Mouse (Mus musculus): ENCODE results near the gene Serf1. TPM values are rescaled to one million over a fixed set of nuclear protein-coding genes. Genes with fewer than 3 reads are reported as not detected.
A peak's percentile ranks its signal among the peaks of the same experiment; 100 is the strongest.
"Not testable (repeated sequence)": the region's sequence is repeated elsewhere in the genome, so short reads cannot be mapped to it uniquely, and the experiment has no call there.

Gene Serf1
- polyA plus RNA-seq (2012; rRNA removed) = 38.2 and 40.1 TPM in 2 replicates

DNA sequence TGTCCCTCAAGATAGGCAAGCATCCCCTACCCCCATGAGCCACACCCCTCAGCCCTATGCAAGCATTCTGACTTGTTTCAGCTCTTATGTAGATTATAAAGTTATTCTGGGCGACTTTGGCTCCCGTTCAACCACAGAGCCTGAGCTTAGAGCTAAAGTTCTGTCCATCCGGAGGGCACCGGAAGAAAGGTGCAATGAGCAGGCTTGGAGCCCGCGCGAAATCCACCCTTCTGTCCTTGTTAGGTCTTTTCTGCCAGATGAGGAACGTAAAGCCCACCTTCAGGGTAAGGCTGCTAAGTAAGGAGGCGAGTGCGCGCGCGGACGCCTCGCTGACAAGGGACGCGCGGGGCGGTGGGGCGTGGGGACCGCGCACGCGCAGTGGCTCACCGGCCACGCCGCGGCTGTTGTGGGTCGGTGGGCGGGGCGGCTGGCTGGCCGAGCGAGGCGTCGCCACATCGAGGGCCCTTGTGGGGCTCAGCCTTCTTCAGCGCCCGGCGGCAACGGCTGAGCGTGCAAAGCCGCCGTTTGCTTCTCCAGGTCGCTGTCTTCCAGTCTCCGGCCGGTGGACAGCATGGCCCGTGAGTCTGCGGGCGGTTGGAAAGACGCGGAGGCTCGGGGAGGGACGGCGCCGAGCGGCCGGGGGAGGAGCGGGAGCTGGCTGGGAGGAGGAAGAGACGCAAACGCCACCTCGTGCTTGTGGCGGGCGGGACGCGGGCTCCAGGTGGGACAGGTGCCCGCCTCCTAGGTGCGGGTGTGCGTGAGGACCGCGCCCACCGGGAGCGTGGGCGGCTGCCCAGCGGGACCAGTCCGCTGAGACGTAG, at the start of gene Serf1:
Gene Serf1 (plus strand): TSS at position 361 of the 821 bp plus-strand sequence.
- DNase-seq (ENCODE audit: extremely low spot score in 1 of 2, low spot score in 1 of 2) = peak; percentile 37 to 80

DNA sequence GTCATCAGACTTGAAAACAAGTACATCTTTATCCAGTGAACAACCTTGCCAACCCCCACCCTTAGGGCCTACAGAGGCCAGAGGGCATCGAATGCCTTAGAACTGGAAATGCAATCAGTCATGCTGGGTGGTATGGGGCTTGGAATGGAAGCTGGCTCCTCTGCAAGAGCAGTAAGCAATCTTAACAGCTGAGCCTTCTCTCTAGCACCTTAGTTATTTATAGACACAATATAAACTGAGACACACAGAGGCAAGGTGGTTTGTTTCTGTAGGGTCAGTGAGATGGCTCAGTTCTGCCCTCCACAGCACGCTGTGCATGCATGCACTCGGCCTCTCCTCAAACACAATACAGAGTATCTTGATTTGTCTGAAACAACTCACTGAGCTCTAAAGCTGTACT, 43.9 kb upstream of the Serf1 start:
- no peak for DNase-seq (ENCODE audit: extremely low spot score in 1 of 2, low spot score in 1 of 2)

DNA sequence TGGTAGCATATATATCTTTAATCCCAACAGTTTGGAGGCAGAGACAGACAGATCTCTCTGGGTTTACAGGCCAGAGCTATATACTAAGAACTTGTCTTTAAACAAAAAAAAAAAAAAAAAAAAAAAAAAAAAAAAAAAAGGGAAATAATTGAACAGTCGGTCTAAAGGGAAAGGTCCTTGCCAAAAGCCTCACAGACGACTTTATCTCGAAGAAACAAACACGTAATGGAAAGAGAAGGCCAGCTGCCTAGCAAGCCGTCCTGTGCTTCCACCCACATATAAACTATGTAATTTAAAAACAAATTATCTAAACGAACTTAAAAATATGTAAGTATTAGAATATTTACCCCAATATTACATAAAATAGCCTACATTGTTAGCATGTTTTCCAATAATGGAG, 40.0 kb upstream of the Serf1 start:
- no peak for DNase-seq (ENCODE audit: extremely low spot score in 1 of 2, low spot score in 1 of 2)

DNA sequence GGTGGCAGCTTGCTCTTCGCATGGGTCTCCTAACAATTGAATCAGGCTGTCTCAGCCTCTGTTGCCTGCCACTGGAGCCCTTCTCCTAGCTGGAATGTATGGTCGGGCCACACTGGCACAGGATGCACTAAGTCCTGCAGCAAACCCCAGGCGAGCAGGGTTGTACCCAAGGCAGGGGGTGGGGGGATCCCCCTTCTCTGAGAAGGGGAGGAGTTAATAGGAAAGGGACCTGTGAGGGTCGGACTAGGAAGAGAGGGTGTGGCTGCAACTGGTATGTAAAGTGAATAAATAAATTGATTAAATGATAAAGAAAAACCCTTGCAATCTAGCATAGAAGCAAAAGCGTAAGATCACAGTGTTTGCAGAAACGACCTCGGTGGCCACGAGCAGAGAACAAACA, 36.3 kb upstream of the Serf1 start:
- no peak for DNase-seq (ENCODE audit: extremely low spot score in 1 of 2, low spot score in 1 of 2)

DNA sequence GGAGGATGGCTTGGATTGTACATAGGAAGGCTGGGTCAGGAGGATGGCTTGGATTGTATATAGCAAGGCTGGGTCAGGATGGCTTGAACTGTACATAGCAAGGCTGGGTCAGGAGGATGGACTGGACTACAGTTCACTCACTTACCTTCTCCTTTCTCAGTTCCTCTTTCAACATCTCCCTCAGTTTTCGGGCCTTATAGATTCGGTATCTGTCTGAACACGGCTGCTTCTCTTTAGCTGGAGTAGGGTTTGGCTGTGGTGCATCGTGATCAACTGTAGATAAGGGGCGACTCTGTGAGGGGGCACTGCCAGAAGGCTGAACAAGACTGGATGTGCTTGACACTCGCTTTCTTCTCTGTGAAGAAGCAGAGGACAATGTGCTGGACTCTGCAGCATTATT, 9.0 kb upstream of the Serf1 start:
- no peak for DNase-seq (ENCODE audit: extremely low spot score in 1 of 2, low spot score in 1 of 2)

DNA sequence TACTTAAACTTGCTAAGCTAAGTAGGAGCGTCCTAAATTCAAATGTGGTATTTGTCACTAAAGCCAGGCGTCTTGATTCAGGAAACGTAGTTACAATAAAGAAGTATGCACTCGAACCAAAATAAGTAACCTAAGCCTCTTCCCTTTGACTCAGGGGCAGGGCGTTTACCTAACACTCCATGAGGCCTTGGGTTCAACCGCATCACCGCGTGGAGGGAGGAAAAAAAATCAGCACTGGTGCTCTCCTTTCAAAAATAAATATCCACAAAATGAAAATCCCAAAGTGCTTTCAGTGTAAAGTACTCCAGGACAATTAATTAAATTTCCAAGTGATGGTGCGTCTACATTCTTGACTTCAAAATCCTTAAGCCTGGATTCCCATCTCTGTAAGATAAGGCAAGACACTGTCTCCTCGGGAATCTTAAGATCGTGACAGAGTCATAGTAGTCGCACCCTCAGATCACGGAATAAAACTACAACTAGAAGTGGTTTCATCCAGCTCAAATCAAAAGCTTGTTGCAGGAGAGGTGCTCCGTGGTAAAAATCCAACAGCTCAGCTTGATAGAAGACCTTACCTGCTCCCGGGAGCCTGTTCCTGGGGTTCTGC, 4.7 kb upstream of the Serf1 start:
- no peak for DNase-seq (ENCODE audit: extremely low spot score in 1 of 2, low spot score in 1 of 2)

DNA sequence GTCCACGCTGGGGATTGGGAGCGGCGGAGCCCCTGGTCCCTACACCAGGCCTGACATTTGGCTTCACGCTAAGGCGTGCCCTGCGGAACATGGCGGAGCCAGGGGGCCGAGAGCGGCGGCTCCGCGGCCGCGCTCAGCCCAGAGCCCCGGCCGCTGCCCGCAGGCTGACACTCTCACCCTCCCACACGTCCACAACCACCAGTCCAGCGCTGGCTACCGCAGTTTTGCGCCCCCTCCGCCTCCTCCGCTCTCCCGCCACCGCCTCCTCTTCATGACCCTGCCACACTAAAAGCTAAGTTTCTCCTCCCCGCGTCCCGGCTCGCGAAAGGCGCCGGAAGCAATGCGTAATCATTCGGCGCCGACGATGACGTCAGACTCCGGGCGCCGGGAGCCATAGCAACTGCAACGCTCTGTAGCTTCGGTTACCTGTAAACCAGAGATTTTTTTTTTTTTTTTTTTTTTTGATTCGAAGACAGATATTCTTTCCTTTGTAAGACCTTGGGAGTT, 4.0 kb upstream of the Serf1 start, which contains the start of gene Bdp1:
Gene Bdp1 (minus strand): TSS at position 323 of the 507 bp plus-strand sequence.
- DNase-seq (ENCODE audit: extremely low spot score in 1 of 2, low spot score in 1 of 2) = peak; percentile 83 to 97

DNA sequence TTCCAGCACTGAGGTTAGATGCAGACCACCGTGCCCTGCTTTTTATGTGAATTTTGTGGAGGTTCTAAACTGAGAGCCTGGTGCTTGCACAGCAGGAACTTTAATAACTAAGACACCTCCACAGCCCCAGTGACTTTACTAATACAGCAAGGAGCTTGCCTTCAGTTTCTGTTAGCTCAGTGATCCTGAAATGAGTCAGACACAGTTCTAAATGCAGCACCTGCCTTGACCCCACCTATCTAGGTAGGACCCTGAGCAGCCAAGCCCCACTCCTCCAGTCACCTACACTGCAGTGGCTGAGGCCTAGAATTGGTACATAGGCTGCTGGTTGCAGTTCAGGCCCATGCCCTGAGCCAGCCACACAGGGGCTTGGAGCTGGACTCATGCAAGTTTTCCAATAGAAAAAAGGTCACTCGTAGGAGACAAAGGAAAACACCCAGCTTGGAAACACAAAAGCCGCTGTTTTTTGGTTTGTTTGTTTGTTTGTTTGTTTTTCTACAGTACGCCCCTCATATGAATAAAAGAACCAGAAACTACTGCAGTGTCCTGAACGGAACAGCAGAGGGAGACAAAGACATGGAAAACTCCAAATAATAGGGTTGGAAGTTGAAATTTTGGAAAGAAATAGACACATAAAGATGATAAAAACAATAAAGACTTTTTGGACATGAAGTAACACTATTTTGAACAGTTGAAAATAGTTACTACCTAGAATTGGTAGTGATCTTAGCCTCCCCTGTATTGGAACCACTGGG, 4.6 kb downstream of the Serf1 start:
- DNase-seq (ENCODE audit: extremely low spot score in 1 of 2, low spot score in 1 of 2) = peak in 1 of 2 experiments; percentile 55

DNA sequence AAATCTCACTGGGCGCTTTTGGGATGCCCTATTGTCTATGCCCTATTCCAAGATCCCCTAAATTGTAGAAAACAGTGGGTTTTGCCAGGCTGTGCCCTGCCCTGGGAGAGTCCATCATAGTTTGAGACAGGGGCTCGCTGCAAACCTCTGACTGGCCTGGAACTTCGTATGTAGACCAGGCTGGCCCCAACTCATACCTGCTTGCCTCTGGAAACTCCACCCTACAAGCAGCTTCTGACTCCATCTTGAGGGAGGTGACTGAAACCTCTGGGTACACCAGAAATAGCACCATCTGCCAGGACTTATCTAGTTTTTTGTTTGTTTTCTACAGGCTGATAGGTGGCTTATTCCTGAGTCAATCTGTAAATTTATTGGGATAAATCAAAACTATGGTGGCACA, 16.2 kb downstream of the Serf1 start:
- DNase-seq (ENCODE audit: extremely low spot score in 1 of 2, low spot score in 1 of 2) = no peak

DNA sequence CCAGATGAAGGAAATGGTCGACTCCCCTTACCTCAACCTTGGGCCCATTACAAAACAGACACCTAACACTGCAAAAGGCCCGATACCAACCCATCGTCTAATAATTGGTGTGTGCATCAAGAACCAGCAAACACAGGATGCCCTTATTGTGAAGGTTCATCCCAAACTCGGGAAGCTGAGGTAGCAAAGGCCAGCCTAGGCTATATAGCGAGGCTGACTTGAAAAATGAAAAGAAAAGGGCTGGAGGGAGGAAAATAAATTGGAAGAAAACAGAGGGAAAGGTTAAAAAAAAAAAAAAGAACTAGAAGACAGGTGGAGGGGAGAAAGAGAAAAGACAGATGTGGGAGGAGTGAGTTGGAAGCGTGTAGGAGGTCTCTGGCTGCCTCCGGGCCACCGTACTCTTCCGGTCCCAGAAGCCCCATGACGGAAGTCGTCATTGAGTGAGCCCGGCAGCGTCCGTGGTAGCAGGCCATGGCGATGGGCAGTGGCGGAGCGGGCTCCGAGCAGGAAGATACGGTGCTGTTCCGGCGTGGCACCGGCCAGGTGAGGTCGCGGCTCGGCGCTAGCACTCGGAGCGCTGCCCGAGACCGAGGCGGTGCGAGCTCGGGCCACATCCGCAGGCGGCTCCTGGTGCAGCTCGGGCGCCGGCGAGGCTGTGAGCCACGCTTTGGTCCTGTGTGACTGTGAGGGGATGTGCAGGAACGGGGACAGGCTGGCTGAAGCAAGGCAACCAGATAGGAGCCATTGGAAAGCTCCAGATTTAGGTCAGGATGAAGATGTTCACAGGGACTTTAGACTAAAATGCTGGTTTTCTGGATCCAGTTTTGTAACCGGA, 16.8 kb downstream of the Serf1 start, which contains the start of gene Smn1:
Gene Smn1 (plus strand): TSS at position 430 of the 835 bp plus-strand sequence.
- DNase-seq (ENCODE audit: extremely low spot score in 1 of 2, low spot score in 1 of 2) = peak; percentile 92 to 99

DNA sequence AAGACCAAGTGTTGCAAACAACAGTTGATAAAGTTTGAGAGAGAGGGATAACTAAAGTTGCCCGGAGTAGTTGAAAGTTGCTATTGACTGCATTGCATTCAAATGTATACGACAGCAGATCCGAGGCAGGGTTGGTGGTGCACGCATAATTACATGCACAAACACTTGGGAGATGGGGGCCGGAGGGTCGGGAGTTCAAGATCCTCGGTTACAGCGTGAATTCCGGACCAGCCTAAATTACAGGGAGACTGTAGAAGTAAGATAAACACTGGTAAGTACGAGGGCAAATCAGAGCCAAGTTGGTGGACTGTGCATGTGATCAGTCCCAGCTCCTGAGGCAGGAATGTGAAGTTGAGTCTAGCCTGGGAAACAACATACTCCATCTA, 17.4 kb downstream of the Serf1 start:
- DNase-seq (ENCODE audit: extremely low spot score in 1 of 2, low spot score in 1 of 2) = no peak

DNA sequence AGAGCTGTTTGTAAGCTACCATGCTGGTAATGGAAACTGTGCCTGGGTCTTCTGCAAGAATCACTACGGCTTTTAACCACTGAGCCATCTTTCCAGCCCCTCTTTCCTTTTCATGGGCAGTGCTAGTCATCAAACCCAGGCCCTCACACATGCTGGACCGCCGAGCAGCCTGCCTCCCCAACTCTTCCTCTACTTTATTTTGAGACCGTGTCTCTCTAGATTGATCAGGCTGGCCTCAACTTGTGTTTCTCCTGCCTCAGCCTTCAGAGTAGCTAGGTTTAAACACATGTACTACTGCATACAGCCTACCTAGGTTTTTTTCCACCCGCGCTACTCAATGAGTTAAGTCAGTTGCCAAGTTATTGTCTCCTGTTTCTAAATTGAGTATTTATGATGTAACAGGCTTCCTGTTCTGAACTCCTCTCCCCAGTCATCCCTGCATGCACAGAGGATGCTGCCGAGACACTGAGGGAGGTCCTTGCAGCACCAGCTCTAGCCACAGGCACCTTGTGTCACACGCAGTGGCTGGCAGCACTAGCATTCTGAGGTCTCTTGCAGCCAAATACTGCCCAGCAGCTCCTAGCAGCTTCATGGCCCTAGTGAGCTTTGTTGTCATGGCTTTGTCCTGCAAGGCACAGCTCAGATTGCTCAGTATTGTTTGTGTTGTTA, 34.0 kb downstream of the Serf1 start:
- no peak for DNase-seq (ENCODE audit: extremely low spot score in 1 of 2, low spot score in 1 of 2)

DNA sequence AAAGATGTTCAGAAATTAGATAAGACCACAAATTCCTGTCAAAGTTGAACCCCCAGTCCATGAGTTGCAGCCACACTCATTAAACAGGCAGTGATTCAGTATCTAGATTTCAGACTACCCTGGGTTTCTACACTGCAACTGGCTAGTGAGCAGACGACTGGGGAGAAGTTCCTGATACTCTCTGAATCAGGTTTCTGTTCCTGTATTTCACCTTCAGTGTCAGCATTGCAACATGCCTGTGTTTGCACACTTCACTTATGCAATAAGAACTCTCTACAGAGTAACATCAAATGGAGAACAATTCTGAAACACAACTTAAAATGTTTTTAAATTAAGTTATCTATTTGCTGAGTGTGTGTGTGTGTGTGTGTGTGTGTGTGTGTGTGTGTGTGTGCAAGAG, 44.8 kb downstream of the Serf1 start:
- no peak for DNase-seq (ENCODE audit: extremely low spot score in 1 of 2, low spot score in 1 of 2)

DNA sequence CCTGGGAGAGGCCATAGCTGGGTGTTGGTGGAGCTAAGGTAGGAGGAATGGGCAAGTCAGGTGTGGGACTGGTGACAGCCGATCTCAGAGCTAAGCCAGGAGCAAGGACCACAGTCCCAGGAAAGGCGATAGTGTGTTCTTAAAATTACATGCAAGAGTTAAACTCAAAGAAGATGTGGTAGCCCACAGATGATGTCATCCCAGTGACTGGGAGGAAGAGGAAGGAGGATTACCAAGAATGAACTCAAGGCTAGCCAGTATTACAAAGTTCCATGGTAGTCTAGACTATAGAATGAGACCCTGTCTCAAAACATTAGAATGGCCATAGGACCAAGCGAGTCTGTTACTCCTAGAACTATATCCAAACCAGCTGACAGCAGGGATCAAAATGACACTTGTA, 48.8 kb downstream of the Serf1 start:
- no peak for DNase-seq (ENCODE audit: extremely low spot score in 1 of 2, low spot score in 1 of 2)

DNA sequence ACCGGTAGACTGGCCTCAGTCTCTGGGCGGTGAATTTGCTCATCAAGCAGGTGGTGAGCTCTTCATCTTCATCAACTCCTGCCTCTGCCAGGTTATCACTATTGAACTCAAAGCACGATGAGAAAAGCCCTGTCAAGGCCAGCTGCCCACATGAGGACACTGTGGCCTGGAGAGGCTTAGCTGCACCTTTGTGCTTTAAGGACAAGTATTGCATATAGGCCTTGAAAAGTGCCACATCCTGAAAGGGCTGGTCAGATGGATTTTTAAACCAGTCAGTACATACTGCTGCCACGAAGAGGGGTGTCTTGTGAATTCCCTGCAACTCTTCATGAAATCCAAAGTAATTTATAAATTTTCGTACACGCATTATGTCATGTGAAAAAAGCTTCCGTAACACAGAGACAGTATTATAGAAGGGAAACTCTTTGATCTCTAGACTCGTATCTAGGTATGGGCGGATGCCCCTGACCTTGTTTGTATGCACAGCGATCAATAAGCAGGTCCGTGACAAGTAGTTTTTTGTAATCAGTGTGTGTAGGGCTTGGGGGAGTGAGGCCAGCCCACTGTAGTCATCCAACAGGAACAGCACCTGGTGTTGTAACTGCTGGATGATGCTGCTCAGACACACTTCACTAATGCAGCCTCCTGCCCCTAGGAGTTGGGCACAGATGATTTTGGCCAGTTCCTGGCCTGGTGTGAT, 53.5 kb downstream of the Serf1 start:
- DNase-seq (ENCODE audit: extremely low spot score in 1 of 2, low spot score in 1 of 2) = not testable (repeated sequence)

DNA sequence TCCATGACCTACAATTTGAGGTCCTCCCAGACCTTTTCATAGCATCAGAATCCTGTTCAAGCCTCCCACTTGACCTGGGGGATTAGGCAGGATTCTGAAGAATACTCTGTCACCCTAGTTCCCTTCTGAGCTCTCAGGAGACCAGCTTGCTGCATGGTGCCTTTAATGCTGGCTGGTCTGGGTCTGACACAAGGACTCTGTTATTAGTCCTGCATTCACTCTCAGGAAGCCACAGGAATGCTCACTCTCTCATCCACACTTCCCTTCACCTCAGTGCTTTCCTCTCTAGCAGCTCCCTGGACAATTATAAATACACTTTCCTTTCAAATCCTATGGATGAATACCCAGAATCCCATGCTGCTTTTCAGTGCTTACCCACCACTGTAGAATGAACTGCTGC, 54.7 kb downstream of the Serf1 start:
- DNase-seq (ENCODE audit: extremely low spot score in 1 of 2, low spot score in 1 of 2) = not testable (repeated sequence)

Data from frontal cortex, adult 2 months (tissue).